Mouse (Mus musculus) MEL (cell line): ENCODE data around the gene Syt16. TPM values are rescaled to one million over a fixed set of nuclear protein-coding genes. Genes with fewer than 3 reads are reported as not detected.

Source experiments
- DNase-seq: peaks from one replicate; pipeline ENCODE4 v3.0.0; 2011; ENCODE audit warnings: low read depth, low spot score
- H3K27ac ChIP-seq: 2 replicates; pipeline ENCODE4 v1.5.1; 2012; ENCODE audit warnings: low read depth, mild to moderate bottlenecking, control low read depth, low read length, moderate library complexity; ENCODE audit not compliant: control insufficient read depth
- H3K27me3 ChIP-seq, 2 experiments: fragments of 150-350 bp in 1 of 2; sonication (generic) in 1 of 2; 2 replicates each; pipeline ENCODE4 v1.6.1; 2012; ENCODE audit warnings: low read length in 2 of 2, mild to moderate bottlenecking in 2 of 2, improper control_type of control experiment in 1 of 2, moderate library complexity in 1 of 2; ENCODE audit not compliant: insufficient read depth in 2 of 2, control insufficient read depth in 1 of 2
- H3K36me3 ChIP-seq, 2 experiments: 2 replicates each; pipeline ENCODE4 v1.6.1; 2012 to 2014; ENCODE audit warnings: low read length in 2 of 2, improper control_type of control experiment in 1 of 2, inconsistent platforms in 1 of 2, mild to moderate bottlenecking in 1 of 2; ENCODE audit not compliant: insufficient read depth in 2 of 2, control insufficient read depth in 1 of 2
- H3K4me1 ChIP-seq, 2 experiments: fragments of 150-350 bp in 1 of 2; sonication (generic) in 1 of 2; 2 replicates each; pipeline ENCODE4 v1.6.1; 2012; ENCODE audit warnings: low read length in 2 of 2, improper control_type of control experiment in 1 of 2, mild to moderate bottlenecking in 1 of 2; ENCODE audit not compliant: insufficient read depth in 2 of 2, control insufficient read depth in 1 of 2
- H3K4me3 ChIP-seq, 2 experiments: fragments of 150-350 bp in 1 of 2; sonication (generic) in 1 of 2; 2 replicates each; pipeline ENCODE4 v1.5.1; 2012; ENCODE audit warnings: low read depth in 2 of 2, low read length in 2 of 2, mild to moderate bottlenecking in 2 of 2, moderate library complexity in 2 of 2, control low read depth in 1 of 2, improper control_type of control experiment in 1 of 2; ENCODE audit not compliant: control insufficient read depth in 1 of 2, insufficient read depth in 1 of 2
- H3K79me2 ChIP-seq: 2 replicates; pipeline ENCODE4 v1.6.1; 2012; ENCODE audit warnings: mild to moderate bottlenecking, low read length, moderate library complexity; ENCODE audit not compliant: control insufficient read depth, poor library complexity, insufficient read depth
- H3K9ac ChIP-seq: 2 replicates; pipeline ENCODE4 v1.6.1; 2012; ENCODE audit warnings: low read depth, mild to moderate bottlenecking, control low read depth, low read length, moderate library complexity; ENCODE audit not compliant: control insufficient read depth, poor library complexity, severe bottlenecking
- H3K9me3 ChIP-seq: fragments of 150-350 bp; sonication (generic); replicated peaks from 2 replicates; pipeline ENCODE4 v1.6.1; 2012; ENCODE audit warnings: mild to moderate bottlenecking, low read length, improper control_type of control experiment, moderate library complexity; ENCODE audit not compliant: insufficient read depth
- CHD1 ChIP-seq: IDR thresholded peaks from 2 replicates; pipeline ENCODE4 v1.6.1; 2012; ENCODE audit warnings: low read depth, mild to moderate bottlenecking, inconsistent platforms, low read length, improper control_type of control experiment
- ELF1 ChIP-seq: IDR thresholded peaks from 2 replicates; pipeline ENCODE4 v1.6.1; 2014; ENCODE audit warnings: low read depth, mild to moderate bottlenecking, inconsistent platforms, low read length, improper control_type of control experiment, moderate library complexity
- ETS1 ChIP-seq: IDR thresholded peaks from 2 replicates; pipeline ENCODE4 v1.6.1; 2012; ENCODE audit warnings: low read depth, mild to moderate bottlenecking, inconsistent platforms, low read length, improper control_type of control experiment, moderate library complexity
- GABPA ChIP-seq: IDR thresholded peaks from 2 replicates; pipeline ENCODE4 v1.6.1; 2012; ENCODE audit warnings: low read depth, mild to moderate bottlenecking, inconsistent platforms, low read length, improper control_type of control experiment, moderate library complexity
- HCFC1 ChIP-seq: IDR thresholded peaks from 2 replicates; pipeline ENCODE4 v1.6.1; 2012; ENCODE audit warnings: low read depth, mild to moderate bottlenecking, inconsistent platforms, low read length, improper control_type of control experiment, moderate library complexity
- KAT2A ChIP-seq: conservative IDR thresholded peaks from 2 replicates; pipeline ENCODE4 v1.6.1; 2012; ENCODE audit warnings: low read depth, low read length, improper control_type of control experiment, inconsistent platforms
- MAFK ChIP-seq: IDR thresholded peaks from 2 replicates; pipeline ENCODE4 v1.6.1; 2011; ENCODE audit warnings: low read depth, mild to moderate bottlenecking, low read length, improper control_type of control experiment, borderline replicate concordance
- MAZ ChIP-seq: IDR thresholded peaks from 2 replicates; pipeline ENCODE4 v1.6.1; 2012; ENCODE audit warnings: low read depth, mild to moderate bottlenecking, inconsistent platforms, low read length, improper control_type of control experiment
- MEF2A ChIP-seq: IDR thresholded peaks from 2 replicates; pipeline ENCODE4 v1.6.1; 2014; ENCODE audit warnings: low read depth, mild to moderate bottlenecking, inconsistent platforms, low read length, improper control_type of control experiment; ENCODE audit not compliant: poor library complexity, insufficient replicate concordance, severe bottlenecking; ENCODE audit errors: extremely low read depth
- MYB ChIP-seq: IDR thresholded peaks from 2 replicates; pipeline ENCODE4 v1.6.1; 2011; ENCODE audit warnings: mild to moderate bottlenecking, low read depth, low read length, improper control_type of control experiment
- NELFE ChIP-seq: IDR thresholded peaks from 2 replicates; pipeline ENCODE4 v1.6.1; 2011; ENCODE audit warnings: low read depth, low read length, improper control_type of control experiment
- POLR2AphosphoS2 ChIP-seq: IDR thresholded peaks from 2 replicates; pipeline ENCODE4 v1.6.1; 2011; ENCODE audit warnings: low read length, improper control_type of control experiment
- SIN3A ChIP-seq: IDR thresholded peaks from 2 replicates; pipeline ENCODE4 v1.6.1; 2012; ENCODE audit warnings: low read length, improper control_type of control experiment, inconsistent platforms
- TBP ChIP-seq: IDR thresholded peaks from 2 replicates; pipeline ENCODE4 v1.8.0; 2011; ENCODE audit warnings: low read depth, low read length, improper control_type of control experiment
- UBTF ChIP-seq: IDR thresholded peaks from 2 replicates; pipeline ENCODE4 v1.6.1; 2012; ENCODE audit warnings: low read depth, mild to moderate bottlenecking, inconsistent platforms, low read length, improper control_type of control experiment, moderate library complexity, borderline replicate concordance; ENCODE audit not compliant: insufficient read depth
- ZKSCAN1 ChIP-seq: IDR thresholded peaks from 2 replicates; pipeline ENCODE4 v1.6.1; 2012; ENCODE audit warnings: low read depth, mild to moderate bottlenecking, inconsistent platforms, low read length, improper control_type of control experiment, moderate library complexity
- polyA plus RNA-seq, 2 experiments: library from polyadenylated mRNA; stranded (reverse) in 1 of 2; unstranded in 1 of 2; fragments of >175 nt in 1 of 2; fragments of >200 nt in 1 of 2; gene quantifications; 2 replicates each; pipeline versions ENCODE4 v1.2.1 to v1.2.4; 2012; ENCODE audit warnings: low replicate concordance in 2 of 2, low read depth in 1 of 2; ENCODE audit not compliant: insufficient read length in 2 of 2, insufficient read depth in 1 of 2, missing spikeins in 1 of 2
- total RNA-seq: library from RNA; depleted of rRNA; stranded (reverse); fragments of 300-350 nt; gene quantifications from 2 replicates; pipeline ENCODE4 v1.2.3, GENCODE M21; 2012

The Syt16 gene
- total and polyA plus RNA-seq, 3 experiments, result 0.07 TPM; not detected in 2

DNA sequence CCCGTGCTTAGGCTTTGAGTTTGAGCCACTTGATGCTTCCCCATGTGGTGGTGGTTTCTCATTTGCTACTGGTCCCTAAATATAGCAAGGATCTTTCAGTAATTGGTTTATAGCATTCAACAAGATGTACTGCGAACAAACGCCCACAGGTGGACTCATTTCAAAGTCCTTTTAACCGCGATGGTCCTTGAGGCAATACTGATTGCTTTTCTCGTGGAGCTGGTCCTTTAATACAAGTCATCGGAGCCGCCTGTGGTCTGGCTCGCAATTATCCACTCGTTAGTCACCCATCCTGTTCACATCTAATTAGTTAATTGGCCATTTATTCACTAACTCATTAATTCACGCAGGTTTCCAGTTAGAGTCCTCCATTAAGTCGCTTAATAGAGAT is 560 bp upstream of the Syt16 start:
- Histone ChIP-seq H3K27me3 (peaks cover 0 to 1% of the 10 kb centered on the region in 2 experiments; a peak in 2 of 4 replicates), H3K9me3 (no peaks in the 10 kb centered on the region), H3K9ac (no peak overlapping the region), H3K27ac (no peak overlapping the region), H3K36me3 (no peaks in the 10 kb centered on the region), H3K4me3 (no peak overlapping the region), H3K4me1 (no peaks in the 10 kb centered on the region), H3K79me2 (no peaks in the 10 kb centered on the region)
- DNase-seq, result no peak
- TF ChIP-seq ETS1, result no peak
- no peak for TF ChIP-seq ELF1
- no peak for TF ChIP-seq ZKSCAN1
- TF ChIP-seq SIN3A, result no peak
- TF ChIP-seq MAFK, result no peak
- TF ChIP-seq MYB, result no peak
- no peak for TF ChIP-seq GABPA
- no peak for TF ChIP-seq TBP
- no peak for TF ChIP-seq NELFE

DNA sequence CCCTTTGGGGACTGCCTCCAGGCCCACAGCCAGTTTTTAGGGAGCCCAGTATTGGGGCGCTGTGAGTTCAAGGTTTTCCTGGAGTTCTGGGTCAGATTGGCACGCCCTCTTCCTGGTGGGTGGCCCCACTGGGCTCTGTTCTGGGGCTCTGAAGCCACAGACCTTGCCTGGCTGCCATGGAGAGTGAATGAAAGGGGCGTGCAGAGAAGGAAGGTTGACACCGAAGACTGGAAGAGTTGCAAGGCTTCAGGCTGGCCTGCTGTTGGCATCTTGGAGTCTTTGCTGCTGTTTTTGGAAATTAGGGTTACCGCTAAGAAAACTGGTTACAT is 631 bp downstream of the Syt16 start:
- H3K27ac ChIP-seq, result no peak overlapping the region
- H3K79me2 ChIP-seq, result no peaks in the 10 kb centered on the region
- H3K9ac ChIP-seq, result no peak overlapping the region
- H3K4me3 ChIP-seq, result no peak overlapping the region
- H3K27me3 ChIP-seq, result peaks cover 0 to 1% of the 10 kb centered on the region in 2 experiments; a peak in 2 of 4 replicates
- TF ChIP-seq KAT2A (no peak), NELFE (no peak), ETS1 (no peak), POLR2AphosphoS2 (no peak), TBP (no peak), MEF2A (no peak), MAZ (no peak), ELF1 (no peak), HCFC1 (no peak), UBTF (no peak), SIN3A (no peak), MYB (no peak), CHD1 (no peak)
- H3K4me1 ChIP-seq, result no peaks in the 10 kb centered on the region
- H3K9me3 ChIP-seq, result no peaks in the 10 kb centered on the region
- no peak for DNase-seq
- no peaks in the 10 kb centered on the region for H3K36me3 ChIP-seq
